Mouse (Mus musculus): ENCODE results near the gene Cbl. TPM values are rescaled to one million over a fixed set of nuclear protein-coding genes. Genes with fewer than 3 reads are reported as not detected.

The Cbl gene
- polyA plus RNA-seq (2016; fragmentation: Nextera tagmentation; extraction: Ambion mirVana): 18.4 and 18.7 TPM in 2 replicates

DNA sequence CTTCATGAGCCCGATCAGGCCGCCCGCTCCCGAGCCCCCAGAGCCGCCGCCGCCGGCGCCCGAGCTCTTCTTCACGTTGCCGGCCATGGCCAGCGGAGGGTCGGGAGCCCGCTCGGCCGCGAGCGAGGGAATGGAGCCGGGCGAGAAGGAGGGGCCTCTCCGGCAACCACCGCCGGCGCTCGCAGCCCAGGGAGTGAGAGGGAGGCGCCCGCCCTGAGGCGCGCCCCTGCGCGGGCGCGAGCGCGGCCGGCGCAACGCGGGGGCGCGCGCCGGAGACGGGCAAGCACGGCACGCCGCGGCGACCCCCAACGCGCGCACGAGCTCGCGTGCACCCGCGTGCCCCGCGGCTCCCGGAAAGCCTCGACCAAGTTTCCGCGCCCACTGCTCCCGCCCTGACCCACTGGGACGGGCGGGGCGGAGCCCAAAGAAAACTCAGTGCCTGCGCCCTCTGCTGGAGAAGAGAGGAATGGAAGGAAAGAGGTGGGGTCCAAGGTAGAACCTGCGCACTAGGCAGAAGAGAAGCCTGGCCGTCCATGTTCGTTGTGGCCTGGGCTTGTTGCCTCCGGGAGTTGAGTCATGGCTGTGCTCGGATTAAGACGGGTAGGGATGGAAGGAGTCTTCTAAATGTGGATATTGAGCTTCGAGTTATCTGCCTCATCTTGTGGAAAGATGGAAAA, at the start of gene Cbl:
Gene Cbl (minus strand): TSS at position 248 of the 677 bp plus-strand sequence.
- H3K27ac ChIP-seq: peak within 1 kb of the TSS; percentile 96
- peaks cover 25% of the 10 kb centered on the region for H3K4me1 ChIP-seq (replicated peaks)
- no peaks in the 10 kb centered on the region for H3K27me3 ChIP-seq
- peak; percentile 91 for ATAC-seq (ENCODE audit: insufficient number of reproducible peaks, insufficient read depth, low FRiP score, low TSS enrichment, low read depth)
- WGBS: under 1% methylated on average over 76 of the region's 76 CpGs
- H3K4me2 ChIP-seq: peak within 1 kb of the TSS; percentile 78
- no peaks in the 10 kb centered on the region for H3K36me3 ChIP-seq
- peak within 1 kb of the TSS; percentile 86 for H3K9ac ChIP-seq (replicated peaks)
- H3K4me3 ChIP-seq (replicated peaks): peak within 1 kb of the TSS; percentile 84
- H3K9me3 ChIP-seq: no peaks in the 10 kb centered on the region

DNA sequence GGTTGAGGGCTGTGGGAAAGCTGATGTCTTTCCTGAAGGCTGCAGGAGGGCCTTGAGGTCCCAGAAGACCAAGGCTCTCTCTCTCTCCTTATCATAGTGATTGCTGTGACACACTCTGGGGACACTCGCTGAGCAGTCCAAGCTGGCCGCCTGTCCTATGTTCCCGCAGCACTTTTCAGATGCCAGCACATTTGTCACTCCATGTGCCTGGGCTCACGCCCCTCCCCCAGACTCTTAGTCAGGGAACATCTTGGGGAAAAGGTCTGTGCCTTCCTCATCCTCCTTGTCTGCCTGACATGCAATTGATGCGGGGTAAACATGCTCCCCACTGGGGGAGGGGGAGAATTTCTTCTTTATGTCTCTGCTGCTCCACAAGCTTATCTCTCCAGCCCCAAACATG, 49.3 kb upstream of the Cbl start:
- no peaks in the 10 kb centered on the region for H3K9me3 ChIP-seq
- no peak for ATAC-seq (ENCODE audit: insufficient number of reproducible peaks, insufficient read depth, low FRiP score, low TSS enrichment, low read depth)
- 70% methylated on average over 5 of the region's 5 CpGs for WGBS

DNA sequence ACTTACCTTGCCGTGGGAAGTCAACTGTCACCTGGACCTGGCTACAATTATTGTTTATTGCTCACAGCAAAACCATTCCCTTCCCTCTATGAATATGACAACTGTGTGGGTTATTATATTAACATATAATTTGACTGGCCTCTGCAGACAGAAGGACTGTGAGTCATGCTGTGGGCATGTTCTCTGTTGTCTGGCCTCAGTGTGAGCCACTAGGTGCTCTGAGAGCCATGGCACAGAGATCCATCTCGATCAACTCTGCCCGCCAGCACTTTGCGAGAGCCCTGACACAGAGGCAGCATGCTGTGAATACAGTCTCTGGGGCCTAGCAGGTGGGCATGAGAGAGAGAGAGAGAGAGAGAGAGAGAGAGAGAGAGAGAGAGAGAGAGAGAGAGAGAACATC, 36.1 kb upstream of the Cbl start:
- ATAC-seq (ENCODE audit: insufficient number of reproducible peaks, insufficient read depth, low FRiP score, low TSS enrichment, low read depth): no peak
- WGBS: 74% methylated on average over 4 of the region's 4 CpGs
- H3K27me3 ChIP-seq: no peaks in the 10 kb centered on the region
- no peak overlapping the region for H3K9ac ChIP-seq (replicated peaks)
- peaks cover 10% of the 10 kb centered on the region; the same call in 1 of the 2 replicates for H3K4me1 ChIP-seq (replicated peaks)
- H3K4me2 ChIP-seq: no peak overlapping the region
- H3K27ac ChIP-seq: no peak overlapping the region
- H3K4me3 ChIP-seq (replicated peaks): no peak overlapping the region
- no peaks in the 10 kb centered on the region for H3K36me3 ChIP-seq
- H3K9me3 ChIP-seq: 0 out of 2 replicates have a peak, but pooled peaks cover 3% of the 10 kb centered on the region

More for the DNA sequence above, 49.3 kb upstream of the Cbl start:
- Histone ChIP-seq H3K9ac (replicated peaks) (no peak overlapping the region), H3K27ac (no peak overlapping the region), H3K36me3 (peaks cover 6% of the 10 kb centered on the region; the same call in 1 of the 2 replicates), H3K4me2 (no peak overlapping the region), H3K4me3 (replicated peaks) (no peak overlapping the region), H3K4me1 (replicated peaks) (peaks cover 11% of the 10 kb centered on the region), H3K27me3 (peaks cover 30% of the 10 kb centered on the region)

DNA sequence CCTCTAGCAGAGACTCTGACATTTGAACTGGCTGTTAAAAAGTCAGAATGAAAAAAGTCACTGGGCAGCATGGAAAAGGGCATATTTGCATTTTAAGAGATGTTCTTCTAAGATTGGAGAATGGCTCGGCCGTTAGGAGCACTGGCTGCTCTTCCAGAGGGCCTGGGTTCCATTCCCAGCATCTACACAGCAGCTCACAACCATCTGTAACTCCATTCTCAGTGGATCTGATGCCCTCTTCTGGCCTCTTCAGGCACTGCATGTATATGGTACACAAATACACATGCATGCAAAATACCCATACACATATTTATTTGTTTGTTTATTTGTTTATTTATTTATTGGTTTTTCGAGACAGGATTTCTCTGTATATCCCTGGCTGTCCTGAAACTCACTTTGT, 35.2 kb upstream of the Cbl start:
- Histone ChIP-seq H3K36me3 (no peaks in the 10 kb centered on the region), H3K4me1 (replicated peaks) (peaks cover 10% of the 10 kb centered on the region; the same call in 1 of the 2 replicates), H3K4me2 (no peak overlapping the region), H3K9ac (replicated peaks) (no peak overlapping the region), H3K27me3 (no peaks in the 10 kb centered on the region), H3K4me3 (replicated peaks) (no peak overlapping the region), H3K9me3 (0 out of 2 replicates have a peak, but pooled peaks cover 3% of the 10 kb centered on the region), H3K27ac (no peak overlapping the region)
- ATAC-seq (ENCODE audit: insufficient number of reproducible peaks, insufficient read depth, low FRiP score, low TSS enrichment, low read depth): no peak
- 85% methylated on average over 3 of the region's 3 CpGs for WGBS

DNA sequence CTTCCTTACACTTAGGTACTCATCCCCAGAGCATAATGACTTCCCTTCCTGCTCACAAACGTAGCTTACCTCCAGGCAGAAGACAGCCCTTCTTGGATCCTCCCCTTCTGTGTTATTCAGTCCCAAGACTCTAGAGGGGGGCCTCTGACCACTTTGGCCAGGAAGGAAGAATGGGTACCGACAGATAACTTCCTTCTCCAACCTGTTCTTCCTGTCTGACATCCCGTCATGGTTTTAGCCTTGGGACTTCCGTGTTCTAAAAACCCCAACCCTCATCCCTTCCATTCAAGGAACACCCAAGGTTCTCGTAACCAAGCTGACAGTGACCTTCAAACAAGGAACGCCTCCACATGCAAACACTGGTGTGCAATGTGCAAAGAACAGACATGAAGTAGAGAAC, 34.6 kb upstream of the Cbl start, which contains the start of gene Nlrx1:
Gene Nlrx1 (minus strand): TSS at position 168 of the 400 bp plus-strand sequence.
- ATAC-seq (ENCODE audit: insufficient number of reproducible peaks, insufficient read depth, low FRiP score, low TSS enrichment, low read depth): no peak
- 83% methylated on average over 6 of the region's 6 CpGs for WGBS

DNA sequence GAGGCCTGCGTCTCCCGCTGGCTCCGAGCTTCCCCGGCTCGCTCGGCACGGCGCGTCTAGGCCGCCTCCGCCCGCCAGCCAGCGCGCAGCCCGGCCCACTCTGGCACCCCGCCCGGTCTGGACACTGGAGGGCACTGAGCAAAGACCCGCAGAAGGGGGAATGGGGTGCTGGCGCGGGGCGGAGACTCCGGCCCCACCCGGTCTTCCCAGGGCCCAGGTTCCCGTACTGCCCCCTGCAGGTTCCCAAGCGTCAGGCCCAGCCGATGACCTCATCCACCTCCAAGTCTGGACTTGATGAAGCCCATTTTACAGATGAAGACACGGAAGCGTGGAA, 34.1 kb upstream of the Cbl start:
- H3K4me1 ChIP-seq (replicated peaks): peaks cover 10% of the 10 kb centered on the region; the same call in 1 of the 2 replicates
- whole genome bisulfite sequencing: 5% methylated on average over 28 of the region's 28 CpGs
- no peaks in the 10 kb centered on the region for H3K27me3 ChIP-seq
- ATAC-seq (ENCODE audit: insufficient number of reproducible peaks, insufficient read depth, low FRiP score, low TSS enrichment, low read depth): peak; percentile 69
- H3K4me3 ChIP-seq (replicated peaks): peak overlapping the region; percentile 50
- no peaks in the 10 kb centered on the region for H3K36me3 ChIP-seq
- H3K9me3 ChIP-seq: 0 out of 2 replicates have a peak, but pooled peaks cover 3% of the 10 kb centered on the region
- peak overlapping the region; percentile 81 for H3K4me2 ChIP-seq
- peak overlapping the region; percentile 83 for H3K9ac ChIP-seq (replicated peaks)
- H3K27ac ChIP-seq: peak overlapping the region; percentile 59; the same call in 1 of the 2 replicates

More for the DNA sequence above, 34.6 kb upstream of the Cbl start, which contains the start of gene Nlrx1:
- H3K27me3 ChIP-seq: no peaks in the 10 kb centered on the region
- peak within 1 kb of the TSS; percentile 81 for H3K4me2 ChIP-seq
- no peaks in the 10 kb centered on the region for H3K36me3 ChIP-seq
- H3K9ac ChIP-seq (replicated peaks): peak within 1 kb of the TSS; percentile 83
- H3K4me3 ChIP-seq (replicated peaks): peak within 1 kb of the TSS; percentile 50
- peaks cover 10% of the 10 kb centered on the region; the same call in 1 of the 2 replicates for H3K4me1 ChIP-seq (replicated peaks)
- 0 out of 2 replicates have a peak, but pooled peaks cover 3% of the 10 kb centered on the region for H3K9me3 ChIP-seq
- H3K27ac ChIP-seq: peak within 1 kb of the TSS; percentile 59; the same call in 1 of the 2 replicates

DNA sequence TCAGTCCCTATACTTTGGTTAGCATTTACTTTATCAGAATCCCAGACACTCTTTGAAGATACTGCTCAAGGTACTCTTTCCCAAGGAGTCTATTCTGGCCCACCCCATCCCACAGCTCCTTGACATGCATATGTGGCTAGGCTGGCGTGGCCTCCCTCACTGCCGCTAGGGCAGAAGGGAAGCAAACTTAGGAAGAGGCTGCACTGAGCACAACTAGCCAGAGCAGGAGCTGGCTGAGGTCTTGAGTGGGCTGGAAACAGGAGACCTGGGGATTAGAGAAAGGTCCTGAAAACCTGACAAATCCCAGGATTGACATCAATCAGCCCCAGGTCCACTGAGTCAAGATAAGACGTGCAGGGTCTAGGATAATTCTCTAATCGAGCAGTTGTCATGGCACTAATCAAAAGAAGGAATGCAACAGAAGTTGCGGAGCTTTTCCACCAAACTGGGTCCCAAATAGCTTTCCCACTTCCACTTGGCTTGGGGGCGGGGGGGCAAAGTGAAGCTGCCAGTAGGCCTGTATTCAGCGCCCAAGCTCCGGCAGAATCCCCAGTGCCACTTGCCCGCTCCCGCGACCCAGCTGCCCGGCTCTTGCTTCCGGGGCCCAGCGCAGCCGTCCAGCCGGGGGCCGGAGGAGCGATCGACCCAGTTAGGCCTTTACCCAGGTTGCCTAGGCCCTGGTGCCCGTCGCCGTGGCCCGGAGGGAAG, 33.6 kb upstream of the Cbl start:
- H3K9ac ChIP-seq (replicated peaks): peak overlapping the region; percentile 83
- ATAC-seq (ENCODE audit: insufficient number of reproducible peaks, insufficient read depth, low FRiP score, low TSS enrichment, low read depth): no peak
- 15% methylated on average over 21 of the region's 23 CpGs for WGBS

DNA sequence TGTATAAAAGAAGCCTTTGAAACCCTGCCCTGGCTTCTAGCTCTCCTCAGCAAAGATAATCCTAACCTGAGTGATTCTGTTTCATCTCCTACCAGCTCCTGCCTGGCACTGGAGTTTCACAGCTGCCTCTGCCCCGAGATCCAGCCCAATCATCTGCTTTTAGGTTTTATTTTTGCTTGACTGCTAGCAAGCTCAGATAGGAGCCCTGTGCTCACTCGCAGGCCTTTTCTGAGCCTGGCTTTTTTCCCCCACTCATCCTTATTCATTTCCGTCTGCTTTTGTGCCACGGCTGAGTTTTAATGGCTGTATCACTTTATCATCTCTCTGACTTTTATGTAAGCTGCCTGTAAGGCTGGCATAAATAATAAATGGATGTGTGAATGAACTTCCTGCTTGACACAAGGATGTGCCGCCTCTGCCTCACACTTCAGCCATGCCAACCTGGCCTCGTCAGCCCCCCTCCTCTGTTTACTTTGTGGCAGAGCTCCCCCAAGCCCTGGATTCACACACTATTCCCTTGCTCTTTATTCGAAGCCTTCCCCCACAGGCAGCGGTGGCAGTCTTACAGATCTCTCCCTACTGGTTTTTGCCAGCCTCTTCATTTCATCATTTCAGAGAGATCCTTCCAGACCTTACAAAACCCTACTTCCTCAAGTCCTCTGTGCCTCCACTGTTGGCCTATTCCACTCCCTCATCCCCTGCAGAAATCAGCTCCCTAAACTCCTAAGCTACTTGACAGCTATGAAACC, 32.8 kb upstream of the Cbl start:
- Histone ChIP-seq H3K9me3 (0 out of 2 replicates have a peak, but pooled peaks cover 3% of the 10 kb centered on the region), H3K9ac (replicated peaks) (peak overlapping the region; percentile 83; the same call in 1 of the 2 replicates), H3K27me3 (no peaks in the 10 kb centered on the region), H3K4me3 (replicated peaks) (peak overlapping the region; percentile 50; the same call in 1 of the 2 replicates), H3K4me1 (replicated peaks) (peaks cover 10% of the 10 kb centered on the region; the same call in 1 of the 2 replicates), H3K27ac (0 out of 2 replicates have a peak overlapping the region, but pooled peaks have one; percentile 7), H3K36me3 (no peaks in the 10 kb centered on the region), H3K4me2 (peak overlapping the region; percentile 81)
- WGBS: 64% methylated on average over 8 of the region's 8 CpGs
- ATAC-seq (ENCODE audit: insufficient number of reproducible peaks, insufficient read depth, low FRiP score, low TSS enrichment, low read depth): no peak

More for the DNA sequence above, 33.6 kb upstream of the Cbl start:
- Histone ChIP-seq H3K36me3 (no peaks in the 10 kb centered on the region), H3K27me3 (no peaks in the 10 kb centered on the region), H3K9me3 (0 out of 2 replicates have a peak, but pooled peaks cover 3% of the 10 kb centered on the region), H3K4me1 (replicated peaks) (peaks cover 10% of the 10 kb centered on the region; the same call in 1 of the 2 replicates), H3K27ac (peak overlapping the region; percentile 59; the same call in 1 of the 2 replicates), H3K4me2 (peak overlapping the region; percentile 81), H3K4me3 (replicated peaks) (peak overlapping the region; percentile 50)

DNA sequence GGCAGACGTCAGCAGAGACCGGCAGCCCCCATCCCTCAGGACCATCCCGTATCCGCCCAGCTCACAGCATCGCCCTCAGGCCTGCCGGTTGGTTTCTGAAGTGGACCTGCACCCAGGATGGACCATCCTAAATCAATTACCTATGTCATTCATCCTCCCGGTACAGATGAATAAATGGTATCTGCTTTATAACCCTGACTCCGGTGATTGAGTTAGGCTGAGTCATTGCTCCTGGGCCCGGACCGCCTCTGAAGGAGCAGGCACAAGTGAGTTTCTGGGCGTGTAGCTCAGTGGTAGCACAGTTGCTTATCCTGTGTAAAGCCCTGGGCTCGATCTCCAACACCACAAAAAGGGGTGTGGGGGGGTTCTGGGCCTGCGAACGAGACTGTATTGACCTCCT, 27.5 kb upstream of the Cbl start:
- H3K9ac ChIP-seq (replicated peaks): no peak overlapping the region
- H3K9me3 ChIP-seq: no peaks in the 10 kb centered on the region
- no peak overlapping the region for H3K4me2 ChIP-seq
- no peaks in the 10 kb centered on the region for H3K27me3 ChIP-seq
- H3K4me3 ChIP-seq (replicated peaks): no peak overlapping the region
- no peaks in the 10 kb centered on the region for H3K4me1 ChIP-seq (replicated peaks)
- ATAC-seq (ENCODE audit: insufficient number of reproducible peaks, insufficient read depth, low FRiP score, low TSS enrichment, low read depth): no peak
- H3K36me3 ChIP-seq: no peaks in the 10 kb centered on the region
- WGBS: 83% methylated on average over 14 of the region's 14 CpGs
- no peak overlapping the region for H3K27ac ChIP-seq

DNA sequence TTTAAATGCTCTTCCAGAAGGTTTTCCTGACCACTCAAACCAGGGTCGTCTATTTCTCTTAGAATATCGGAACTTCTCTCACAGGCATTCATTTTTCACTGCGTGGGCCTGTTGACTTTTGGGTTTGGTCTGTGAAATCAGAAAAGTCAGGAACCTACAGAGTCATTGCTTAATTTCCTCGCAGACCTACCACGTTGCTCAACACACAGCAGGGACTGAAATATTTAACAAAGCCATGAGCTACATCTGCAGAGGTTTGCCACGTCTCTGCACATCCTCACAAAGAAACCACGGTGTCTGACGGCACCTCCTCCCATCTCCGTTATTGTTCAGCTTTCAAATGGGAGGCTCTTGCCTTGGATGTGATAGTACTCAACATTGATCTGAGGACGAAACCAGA, 25.2 kb upstream of the Cbl start:
- 83% methylated on average over 10 of the region's 10 CpGs for WGBS
- H3K9ac ChIP-seq (replicated peaks): no peak overlapping the region
- no peaks in the 10 kb centered on the region for H3K36me3 ChIP-seq
- H3K9me3 ChIP-seq: no peaks in the 10 kb centered on the region
- H3K4me1 ChIP-seq (replicated peaks): peaks cover 23% of the 10 kb centered on the region
- no peak overlapping the region for H3K27ac ChIP-seq
- no peak overlapping the region for H3K4me3 ChIP-seq (replicated peaks)
- no peaks in the 10 kb centered on the region for H3K27me3 ChIP-seq
- no peak for ATAC-seq (ENCODE audit: insufficient number of reproducible peaks, insufficient read depth, low FRiP score, low TSS enrichment, low read depth)
- no peak overlapping the region for H3K4me2 ChIP-seq

Data from limb, embryonic 12.5 days (tissue).